Mouse (Mus musculus): Measurements from ENCODE around the gene Bex1.

- TF ChIP-seq CTCF (IDR thresholded peaks at IDR 0.05; ENCODE audit: extremely low read depth, insufficient read depth, low read length) (no peak), POLR2A (IDR thresholded peaks at IDR 0.05; ENCODE audit: extremely low read depth, insufficient read depth, low read length) (peak; percentile 87; the same call in 1 of the 2 replicates)
Observed at GRCm38 (mm10) chrX:136203664-136204066, 11.6 kb downstream of the Bex1 start, which contains the start of gene Tceal5.

Data from cortical plate, adult 2 months (tissue).